Mouse (Mus musculus) liver, postnatal 0 days (tissue): ENCODE results near the gene Cldn10.

ENCODE experiments used
- CTCF ChIP-seq: sonication (generic); IDR thresholded peaks from 2 replicates; pipeline ENCODE4 v1.5.1; 2016; ENCODE audit warnings: antibody characterized with exemption, low read depth
- EP300 ChIP-seq: IDR thresholded peaks from 2 replicates; pipeline ENCODE4 v1.6.1; 2016; ENCODE audit warnings: antibody characterized with exemption, low read depth, mild to moderate bottlenecking

GRCm38 (mm10) chr14:118751193-118751753 is 36.4 kb upstream of the Cldn10 start:
- no peak for TF ChIP-seq CTCF
- no peak for TF ChIP-seq EP300
